Mouse (Mus musculus): Measurements from ENCODE around the gene Myo3b. TPM values are rescaled to one million over a fixed set of nuclear protein-coding genes. Genes with fewer than 3 reads are reported as not detected.
A peak's percentile ranks its signal among the peaks of the same experiment; 100 is the strongest.

The Myo3b gene
- total RNA-seq, 2 experiments from 2014 or later, result 0.09 TPM; not detected in 1

DNA sequence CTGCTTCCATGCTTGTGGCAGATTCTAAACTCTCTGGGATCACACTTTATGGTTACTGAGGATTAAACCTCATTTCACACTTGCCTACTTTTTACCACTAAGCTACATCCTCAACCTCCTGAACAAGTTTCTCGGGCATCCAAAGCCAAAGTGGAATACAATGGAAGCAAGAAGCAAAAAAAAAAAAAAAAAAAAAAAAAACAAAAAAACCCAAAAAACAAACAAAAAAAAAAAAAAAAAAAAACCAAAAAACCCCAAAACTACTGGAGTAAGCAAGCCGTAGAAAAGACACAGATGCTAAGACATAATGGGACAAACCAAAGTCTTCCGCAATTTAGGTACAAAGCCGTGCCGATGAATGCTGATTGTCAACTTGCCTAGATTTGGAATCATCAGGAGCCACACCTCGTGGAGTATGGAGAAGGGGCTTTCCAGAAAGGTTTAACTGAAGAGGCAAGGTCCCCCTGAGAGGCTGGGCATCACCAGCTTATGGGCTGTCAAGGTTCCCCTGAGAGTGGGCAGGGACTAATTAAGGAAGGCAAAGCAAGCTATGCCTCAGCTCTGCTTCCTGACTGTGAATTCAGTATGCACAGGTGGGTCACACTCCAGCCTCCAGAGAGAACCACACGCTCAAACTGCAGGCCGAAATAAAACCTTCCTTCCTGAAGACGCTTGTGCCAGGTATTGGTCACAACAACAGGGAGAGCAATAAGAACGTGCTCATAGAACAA, 313.7 kb downstream of the Myo3b start:
- DNase-seq, result no peak

DNA sequence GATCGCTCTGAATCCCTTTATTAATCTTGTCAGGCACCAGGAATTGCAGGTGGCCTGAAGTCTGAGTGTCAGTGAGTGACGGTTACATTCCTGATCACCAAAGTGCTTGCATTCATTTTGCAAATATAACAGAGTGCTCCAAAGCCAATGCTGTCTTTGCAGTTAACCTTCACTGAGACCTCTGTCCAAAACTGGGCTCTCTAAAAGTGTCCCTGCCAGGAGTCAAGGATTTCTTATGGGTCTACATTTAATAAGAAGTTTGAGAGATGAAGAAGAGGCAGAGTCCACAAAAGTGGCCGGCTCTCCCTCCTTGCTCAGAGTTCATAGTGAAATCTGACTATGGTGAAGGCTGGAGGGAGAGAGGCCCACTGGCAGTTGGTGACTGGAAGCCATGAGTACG, 315.1 kb downstream of the Myo3b start:
- DNase-seq, result no peak

DNA sequence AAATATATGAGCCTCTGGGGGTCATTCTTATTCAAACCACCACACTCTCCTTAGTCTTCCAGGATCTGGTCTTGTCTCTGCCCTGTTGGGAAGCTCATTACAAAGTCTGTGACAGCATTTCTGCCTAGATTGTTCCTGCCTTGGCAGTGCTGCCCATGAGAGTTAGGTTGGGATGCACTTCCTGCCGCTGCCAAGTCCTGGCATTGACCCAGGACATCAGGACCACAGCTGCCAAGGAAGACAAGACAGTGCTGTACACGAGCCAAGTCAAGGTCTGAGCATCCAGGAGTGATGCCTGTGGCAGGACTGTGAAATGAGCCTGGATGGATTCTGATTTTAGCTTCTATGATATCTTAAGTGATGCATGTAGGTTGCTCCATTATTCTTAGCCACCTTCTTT, 316.1 kb downstream of the Myo3b start:
- no peak for DNase-seq

DNA sequence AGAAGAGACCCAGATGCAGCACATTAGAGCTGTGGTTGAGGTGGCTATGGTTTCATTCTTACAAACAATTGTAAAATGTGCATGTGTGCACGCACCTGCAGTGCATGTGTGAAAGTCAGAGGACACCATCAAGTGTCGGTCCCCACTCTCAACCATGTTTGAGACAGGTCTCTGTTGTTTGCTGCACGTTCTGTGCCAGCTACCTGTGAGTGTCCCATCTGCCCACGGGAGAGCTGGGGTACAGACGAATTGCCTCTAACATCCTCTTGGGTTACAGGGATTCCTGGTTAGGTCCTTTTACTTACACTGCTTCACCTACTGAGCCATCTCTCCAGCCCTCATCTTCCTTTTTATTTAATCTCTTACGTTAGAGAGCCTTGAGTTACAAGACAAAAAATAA, 330.5 kb downstream of the Myo3b start:
- DNase-seq, result no peak

DNA sequence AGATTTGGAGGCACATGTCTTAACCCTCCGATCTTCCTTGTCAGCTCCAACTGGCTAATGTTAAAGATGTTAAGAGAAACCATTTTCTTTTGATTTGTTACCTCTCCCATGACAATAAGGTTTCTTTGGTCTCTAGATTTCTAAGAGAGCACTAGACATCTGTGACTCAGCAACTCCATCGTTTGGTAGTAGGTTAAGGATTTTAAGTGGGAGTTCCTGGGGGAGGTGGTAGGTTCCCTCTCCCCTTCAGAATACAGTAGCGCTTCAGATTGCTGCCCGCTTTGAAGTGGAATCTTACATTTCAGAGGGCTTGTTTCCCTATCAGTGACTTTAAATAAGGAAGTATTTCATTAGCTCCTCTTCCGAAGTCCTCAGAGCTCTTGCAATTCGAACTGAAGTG, 340.4 kb downstream of the Myo3b start:
- no peak for DNase-seq

- DNase-seq, result no peak
Observed at GRCm38 (mm10) chr2:70379939-70380338, 341.0 kb downstream of the Myo3b start.

DNA sequence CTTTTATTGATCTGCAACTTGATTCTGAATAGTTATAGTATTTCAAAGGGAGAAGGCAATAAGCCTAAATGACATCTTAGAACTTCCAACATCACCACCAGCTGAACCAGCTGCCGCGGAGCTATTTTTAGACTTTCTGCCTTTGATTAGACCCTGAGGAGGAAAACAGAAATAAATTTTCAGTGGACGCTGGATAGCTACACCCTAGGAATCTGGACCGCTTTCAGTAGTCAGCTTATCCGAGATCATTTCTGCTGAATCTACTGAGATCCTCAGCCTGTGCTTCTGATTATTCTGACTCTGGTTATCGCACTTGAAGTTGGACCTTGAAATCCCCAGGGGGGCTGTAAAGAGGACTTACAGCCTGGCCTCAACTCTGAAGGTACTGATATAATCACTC, 349.7 kb downstream of the Myo3b start:
- no peak for DNase-seq

DNA sequence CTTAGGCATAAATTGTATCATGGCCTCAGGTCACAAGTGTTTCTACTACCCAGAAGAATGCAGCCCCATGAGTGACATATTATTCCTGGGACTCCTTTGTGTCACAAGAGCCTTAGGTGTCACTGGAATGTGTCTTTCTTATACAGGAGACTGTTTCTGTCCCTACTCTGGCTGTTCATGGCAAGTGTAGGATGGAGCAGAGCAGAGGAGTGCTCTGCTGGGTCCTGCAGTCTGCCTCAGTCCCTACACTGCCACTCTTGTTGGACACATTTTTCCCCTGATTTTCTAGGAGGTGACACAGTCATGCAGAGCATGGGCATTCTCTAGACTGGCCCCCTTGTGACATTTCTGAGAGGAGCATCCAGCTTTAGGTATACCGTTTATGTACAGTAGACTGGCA, 350.2 kb downstream of the Myo3b start:
- DNase-seq, result no peak

- no peak for DNase-seq
Observed at GRCm38 (mm10) chr2:70397734-70398276, 358.9 kb downstream of the Myo3b start.

- DNase-seq, result no peak
Observed at GRCm38 (mm10) chr2:70399441-70400115, 360.7 kb downstream of the Myo3b start.

DNA sequence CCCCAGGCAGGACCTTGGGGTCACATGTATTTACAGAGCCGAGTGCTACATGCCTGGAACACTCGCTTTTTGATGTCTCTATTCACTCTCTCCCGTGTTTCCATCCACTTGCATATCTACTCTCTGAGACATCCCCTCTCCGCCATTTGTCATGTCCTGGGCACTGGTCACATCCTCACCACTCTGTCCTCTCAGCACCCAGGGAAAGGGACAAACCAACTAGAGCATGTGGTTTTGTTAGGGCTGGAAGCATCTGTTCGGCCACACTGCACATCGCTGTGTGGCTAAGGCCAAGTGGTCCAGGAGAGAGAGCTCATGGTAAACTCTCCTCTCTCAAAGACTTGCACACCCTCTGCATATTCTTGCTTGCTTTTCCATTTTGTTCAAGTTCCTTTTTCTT, 361.4 kb downstream of the Myo3b start:
- no peak for DNase-seq

DNA sequence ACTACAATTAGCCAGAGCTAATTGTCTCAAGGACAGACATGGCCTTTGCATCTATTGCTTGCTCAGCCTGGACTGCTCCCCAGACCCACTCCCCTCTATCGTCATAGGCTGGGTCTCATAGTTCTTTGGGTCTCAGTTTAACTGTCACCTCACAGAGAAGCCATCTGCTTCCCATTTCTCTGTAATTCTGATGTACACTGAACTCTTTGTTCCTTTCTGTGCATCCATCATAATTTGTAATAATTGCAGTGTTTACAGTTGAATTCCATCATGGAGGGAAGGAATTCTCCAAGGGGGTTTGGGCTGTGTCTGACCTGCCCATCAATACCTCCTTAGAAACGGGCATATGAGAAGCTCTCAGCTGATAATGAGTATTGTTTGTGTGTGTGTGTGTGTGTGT, 365.4 kb downstream of the Myo3b start:
- no peak for DNase-seq

DNA sequence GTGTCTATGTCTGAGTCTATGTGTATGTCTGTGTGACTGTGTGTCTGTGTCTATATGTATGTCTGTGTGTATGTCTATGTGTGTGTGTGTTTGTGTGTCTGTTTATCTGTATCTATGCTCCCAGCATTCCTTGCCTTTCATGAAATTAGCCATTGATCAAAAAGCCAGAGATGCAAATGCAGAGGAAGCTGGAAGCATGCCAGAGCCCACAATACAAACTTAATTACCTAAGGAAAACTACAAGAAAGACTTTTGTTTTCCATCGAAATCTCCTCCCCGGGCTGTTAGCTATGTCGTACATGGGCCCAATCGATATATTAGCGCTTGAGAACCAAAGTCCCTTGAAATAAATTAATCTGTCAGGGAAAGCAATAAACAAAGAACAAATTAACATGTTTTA, 367.9 kb downstream of the Myo3b start:
- no peak for DNase-seq

GRCm38 (mm10) chr2:70407729-70408128, 368.8 kb downstream of the Myo3b start:
- DNase-seq, result no peak

- peak; percentile 33 for DNase-seq
Observed at GRCm38 (mm10) chr2:70410298-70410885, 371.5 kb downstream of the Myo3b start.

DNA sequence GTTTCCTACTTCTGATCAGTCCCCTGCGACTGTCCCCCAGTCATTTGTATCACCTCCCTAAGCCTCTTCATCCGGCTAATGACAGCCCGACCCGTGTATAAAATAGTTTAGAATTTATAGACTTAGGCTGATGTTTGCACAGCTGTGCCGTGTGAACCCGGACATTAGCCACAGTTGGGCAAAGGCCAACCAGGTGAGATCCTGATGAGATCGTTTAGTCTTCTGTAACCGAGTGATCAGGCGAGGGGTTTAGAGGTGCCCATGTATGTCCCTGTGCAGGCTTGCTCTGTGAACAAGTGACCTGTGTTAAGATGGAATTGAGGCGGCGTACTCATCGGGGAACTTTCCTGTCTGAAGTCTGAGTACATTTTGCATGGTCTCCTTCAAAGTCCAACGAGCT, 373.4 kb downstream of the Myo3b start:
- no peak for DNase-seq

GRCm38 (mm10) chr2:70414386-70414785, 375.5 kb downstream of the Myo3b start:
- DNase-seq, result no peak

DNA sequence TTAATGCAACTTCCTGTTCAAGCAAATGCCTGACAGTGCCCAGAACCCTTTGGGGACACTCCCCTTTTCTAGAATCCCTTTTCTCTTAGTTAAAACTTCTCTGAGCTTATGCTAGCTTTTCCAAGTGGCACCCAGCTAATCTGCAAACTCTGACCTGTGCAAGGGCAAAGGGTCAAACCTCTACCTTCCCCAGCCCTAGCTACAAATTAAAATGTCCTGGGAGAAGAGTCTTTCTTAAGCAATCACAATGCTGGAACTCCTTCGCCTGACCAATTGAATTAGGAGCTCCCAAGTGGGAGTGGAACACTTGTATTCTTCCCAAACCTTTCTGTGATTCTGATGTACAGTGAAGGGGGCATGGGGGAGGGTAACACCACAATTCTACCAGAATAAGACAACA, 376.6 kb downstream of the Myo3b start:
- DNase-seq, result no peak

DNA sequence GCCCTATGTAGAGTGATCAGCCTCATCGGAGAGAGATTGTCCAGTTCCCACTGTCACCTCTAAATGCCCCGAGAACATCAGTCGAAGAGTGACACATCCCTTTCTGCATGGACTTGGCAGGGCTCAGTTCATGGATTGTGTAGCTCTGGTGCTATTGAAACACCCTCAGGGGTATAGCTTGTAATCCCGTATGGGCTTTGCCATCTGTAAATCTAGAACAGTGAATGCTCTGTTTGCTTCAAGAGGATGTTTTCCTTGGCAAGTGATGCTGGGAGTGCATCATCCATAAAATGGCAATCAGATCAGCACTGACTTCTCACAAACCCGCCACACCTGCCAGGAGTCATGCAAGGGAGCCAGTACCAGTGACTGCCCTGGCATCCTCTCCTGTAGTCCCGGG, 380.4 kb downstream of the Myo3b start:
- DNase-seq, result no peak

DNA sequence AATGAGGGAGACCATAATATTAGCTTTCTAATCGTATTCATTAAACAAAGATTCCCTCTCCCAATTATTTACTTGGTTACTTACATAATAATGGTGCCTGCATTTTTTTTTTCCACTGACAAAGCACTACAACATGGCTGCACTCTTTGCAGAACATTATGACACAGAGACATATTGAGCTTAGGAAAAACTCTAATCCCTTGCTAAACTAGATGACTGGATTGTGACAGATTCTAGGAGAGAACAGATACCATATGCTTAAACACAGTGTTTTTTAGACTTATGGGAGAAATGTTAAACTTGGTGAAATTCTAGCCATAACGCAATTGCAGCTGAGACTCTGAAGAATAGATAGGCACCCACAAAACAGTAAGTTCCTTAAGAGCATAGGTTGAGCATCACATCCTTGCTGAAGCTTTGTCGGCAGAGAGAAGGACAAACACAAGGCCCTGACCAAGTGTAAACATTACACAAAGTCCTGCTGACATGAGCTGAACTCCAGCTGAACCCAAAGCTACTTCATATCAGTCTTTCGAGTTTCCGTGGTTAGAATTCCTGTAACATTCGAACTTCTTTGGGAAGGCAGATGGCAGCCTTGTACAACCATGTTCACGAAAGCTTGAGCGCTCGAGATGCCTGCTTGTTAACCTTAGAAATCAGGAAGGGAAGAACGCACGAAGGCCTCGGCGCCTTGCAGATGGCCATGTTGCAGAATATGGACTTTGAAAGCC, 382.4 kb downstream of the Myo3b start:
- DNase-seq, result no peak

GRCm38 (mm10) chr2:70425611-70426010, 386.7 kb downstream of the Myo3b start:
- no peak for DNase-seq

- DNase-seq, result peak; percentile 15
Observed at GRCm38 (mm10) chr2:70443035-70443434, 404.1 kb downstream of the Myo3b start.

- no peak for DNase-seq
Observed at GRCm38 (mm10) chr2:70444141-70444540, 405.2 kb downstream of the Myo3b start.
